Mouse (Mus musculus): Measurements from ENCODE around the gene Afm. TPM values are rescaled to one million over a fixed set of nuclear protein-coding genes. Genes with fewer than 3 reads are reported as not detected.

The Afm gene
- total RNA-seq, 2 experiments from 2014 or later, result not detected

Other genes with a start within 250 kb of the Afm start
- 83.2 and 103 TPM in 2 replicates for gene Ankrd17, start 152.4 kb upstream of the Afm start, total RNA-seq (2015)
- 55.3 and 83.6 TPM in 2 replicates for gene Ankrd17, start 152.4 kb upstream of the Afm start, total RNA-seq (2017)
- 2.0 and 4.1 TPM in 2 replicates for gene Gm9958, start 151.7 kb upstream of the Afm start, total RNA-seq (2015)
- 1.3 and 2.4 TPM in 2 replicates for gene Gm9958, start 151.7 kb upstream of the Afm start, total RNA-seq (2017)
- not detected in 2 replicates for gene Alb, start 58.0 kb upstream of the Afm start, total RNA-seq (2015)
- gene Alb, start 58.0 kb upstream of the Afm start, total RNA-seq (2017), result not detected in 2 replicates
- gene Afp, start 28.2 kb upstream of the Afm start, total RNA-seq (2015), result 1.1 and 1.2 TPM in 2 replicates
- 0.21 and 1.3 TPM in 2 replicates for gene Afp, start 28.2 kb upstream of the Afm start, total RNA-seq (2017)
- not detected in 2 replicates for gene 5830473C10Rik, start 42.2 kb downstream of the Afm start, total RNA-seq (2015)
- gene 5830473C10Rik, start 42.2 kb downstream of the Afm start, total RNA-seq (2017), result not detected in 2 replicates
- gene Rassf6, start 121.7 kb downstream of the Afm start, total RNA-seq (2015), result 0.52 TPM in 1 of 2 replicates, not detected in the other
- not detected in 2 replicates for gene Rassf6, start 121.7 kb downstream of the Afm start, total RNA-seq (2017)
- not detected in 2 replicates for gene Cxcl5, start 240.4 kb downstream of the Afm start, total RNA-seq (2015)
- gene Cxcl5, start 240.4 kb downstream of the Afm start, total RNA-seq (2017), result not detected in 2 replicates
- gene Ppbp, start 249.6 kb downstream of the Afm start, total RNA-seq (2015), result 0.66 TPM in 1 of 2 replicates, not detected in the other
- not detected in 2 replicates for gene Ppbp, start 249.6 kb downstream of the Afm start, total RNA-seq (2017)